Mouse (Mus musculus) bone marrow, adult 2 months (tissue): ENCODE measurements around the gene Adam22.

Source experiments
- CTCF ChIP-seq: fragments of 200-500 bp; IDR thresholded peaks from 2 replicates; pipeline ENCODE4 v1.5.1; 2011; ENCODE audit warnings: low read length, control low read depth; ENCODE audit not compliant: control insufficient read depth, insufficient read depth
- POLR2A ChIP-seq: fragments of 200-500 bp; IDR thresholded peaks from 2 replicates; pipeline ENCODE4 v1.6.1; 2011; ENCODE audit warnings: low read depth, mild to moderate bottlenecking, control low read depth, low read length, borderline replicate concordance; ENCODE audit not compliant: control insufficient read depth

- TF ChIP-seq CTCF: no peak
- no peak for TF ChIP-seq POLR2A
Measured at GRCm38 (mm10) chr5:8242660-8243059, 125.3 kb downstream of the Adam22 start.
